Mouse (Mus musculus): Measurements from ENCODE around the gene Cd27.

- TF ChIP-seq KAT2A (conservative IDR thresholded peaks at IDR 0.05; ENCODE audit: low read depth, low read length) (no peak), POLR2A (IDR thresholded peaks at IDR 0.05; ENCODE audit: control insufficient read depth in 1 of 2, insufficient read depth in 1 of 2, low read depth in 1 of 2, low read length in 2 of 2, poor library complexity in 1 of 2) (no peak), GATA1 (IDR thresholded peaks at IDR 0.05; ENCODE audit: low read depth, low read length) (no peak), RAD21 (IDR thresholded peaks at IDR 0.05; ENCODE audit: low read depth, low read length) (no peak), CTCF (IDR thresholded peaks at IDR 0.05 in 2 of 3, conservative IDR thresholded peaks at IDR 0.05 in 1 of 3; ENCODE audit: control insufficient read depth in 1 of 3, insufficient read depth in 1 of 3, low read depth in 2 of 3, low read length in 3 of 3, poor library complexity in 1 of 3, severe bottlenecking in 1 of 3) (no peak), SMC3 (IDR thresholded peaks at IDR 0.05; ENCODE audit: low read depth, low read length) (no peak)
Measured at GRCm38 (mm10) chr6:125260006-125260555, 23.3 kb upstream of the Cd27 start.

Data from MEL (cell line).